Mouse (Mus musculus): ENCODE results near the gene Cyp2b19. TPM values are rescaled to one million over a fixed set of nuclear protein-coding genes. Genes with fewer than 3 reads are reported as not detected.

Cyp2b19 gene
- polyA plus RNA-seq (2016; fragmentation: Nextera tagmentation; extraction: Ambion mirVana) = not detected in 2 replicates

DNA sequence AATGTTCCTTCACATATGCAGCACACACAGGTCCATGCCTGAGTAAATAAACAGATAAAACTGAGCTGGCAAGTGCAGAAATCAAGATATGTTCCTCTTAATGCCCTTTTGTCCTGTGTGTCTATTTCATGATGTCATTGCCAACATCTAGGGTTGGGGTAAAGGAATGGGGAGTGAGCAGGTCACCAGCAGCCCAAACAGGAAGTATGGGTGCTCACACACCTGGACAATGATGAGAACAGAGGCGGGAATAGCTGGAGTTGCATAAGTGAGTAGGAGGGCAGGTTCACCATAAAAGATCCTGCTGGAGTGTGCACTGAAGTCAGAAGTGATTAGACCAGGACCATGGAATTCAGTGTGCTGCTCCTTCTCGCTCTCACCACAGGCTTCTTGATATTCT, at the start of gene Cyp2b19:
Cyp2b19 (plus strand) TSS at position 301 of the 400 bp plus-strand sequence.
- H3K27me3 ChIP-seq (ENCODE audit: low read depth, poor library complexity, severe bottlenecking) = no peaks in the 10 kb centered on the region
- WGBS = 66% methylated on average over 2 of the region's 2 CpGs

DNA sequence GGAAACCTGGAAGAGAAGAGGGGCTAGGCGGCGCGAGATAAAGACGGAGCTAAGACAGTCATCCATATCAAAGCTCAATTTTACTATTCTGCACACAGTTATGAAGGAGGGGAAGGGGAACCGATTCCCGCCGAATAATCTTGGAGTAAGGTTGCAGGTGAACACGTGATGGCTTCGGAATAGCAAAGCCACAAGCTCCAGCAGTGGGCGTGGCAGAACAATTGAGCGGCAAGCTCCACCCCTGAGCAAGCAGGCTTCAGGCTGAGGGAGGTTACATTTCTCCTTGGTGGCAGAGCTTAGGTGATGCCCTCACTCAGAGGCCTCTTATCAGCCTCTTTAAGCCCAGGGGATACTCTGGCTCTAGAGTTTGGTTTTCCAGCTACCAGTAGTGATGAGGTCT, 45.9 kb upstream of the Cyp2b19 start:
- Histone ChIP-seq H3K27me3 (ENCODE audit: low read depth, poor library complexity, severe bottlenecking) (no peaks in the 10 kb centered on the region), H3K36me3 (no peaks in the 10 kb centered on the region), H3K27ac (replicated peaks) (no peak overlapping the region), H3K4me1 (no peaks in the 10 kb centered on the region), H3K9me3 (replicated peaks) (peaks cover 8% of the 10 kb centered on the region), H3K4me3 (no peak overlapping the region)
- 87% methylated on average over 11 of the region's 11 CpGs for WGBS
- no peak for DNase-seq (ENCODE audit: low spot score)

More for the DNA sequence above, at the start of gene Cyp2b19:
- Histone ChIP-seq H3K4me1 (no peaks in the 10 kb centered on the region), H3K9me3 (replicated peaks) (peaks cover 25% of the 10 kb centered on the region), H3K36me3 (no peaks in the 10 kb centered on the region), H3K27ac (replicated peaks) (no peak within 1 kb of the TSS), H3K4me3 (no peak within 1 kb of the TSS)
- no peak for DNase-seq (ENCODE audit: low spot score)

DNA sequence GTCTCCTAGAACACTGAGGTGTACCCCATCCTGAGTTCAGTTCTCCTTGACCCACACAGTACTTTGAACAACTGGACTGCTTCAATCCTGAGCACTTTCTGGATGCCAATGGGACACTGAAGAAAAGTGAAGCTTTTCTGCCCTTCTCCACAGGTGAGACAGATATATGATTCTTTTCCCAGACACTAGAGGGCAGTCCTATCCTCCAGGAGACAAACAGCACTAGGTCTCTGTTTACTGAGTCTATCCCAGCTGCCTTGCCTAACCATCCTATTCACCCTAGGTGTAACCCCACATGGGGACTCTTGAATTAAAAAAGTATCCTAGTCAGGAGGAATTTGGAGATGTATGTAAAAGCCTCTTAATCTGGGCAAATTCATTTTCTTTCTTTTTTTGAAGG, 18.0 kb upstream of the Cyp2b19 start:
- no peak for DNase-seq (ENCODE audit: low spot score)
- H3K27me3 ChIP-seq (ENCODE audit: low read depth, poor library complexity, severe bottlenecking) = no peaks in the 10 kb centered on the region
- no peaks in the 10 kb centered on the region for H3K9me3 ChIP-seq (replicated peaks)
- H3K4me1 ChIP-seq = no peaks in the 10 kb centered on the region
- no peak overlapping the region for H3K27ac ChIP-seq (replicated peaks)
- no peaks in the 10 kb centered on the region for H3K36me3 ChIP-seq
- no peak overlapping the region for H3K4me3 ChIP-seq

GRCm38 (mm10) chr7:26743948-26744347, 13.0 kb upstream of the Cyp2b19 start:
- H3K27ac ChIP-seq (replicated peaks) = no peak overlapping the region
- H3K4me3 ChIP-seq = no peak overlapping the region
- no peak for DNase-seq (ENCODE audit: low spot score)
- no peaks in the 10 kb centered on the region for H3K27me3 ChIP-seq (ENCODE audit: low read depth, poor library complexity, severe bottlenecking)
- no peaks in the 10 kb centered on the region for H3K36me3 ChIP-seq
- no peaks in the 10 kb centered on the region for H3K4me1 ChIP-seq
- 88% methylated on average over 4 of the region's 4 CpGs for WGBS
- H3K9me3 ChIP-seq (replicated peaks) = no peaks in the 10 kb centered on the region

- Histone ChIP-seq H3K4me3 (no peak overlapping the region), H3K9me3 (replicated peaks) (no peaks in the 10 kb centered on the region), H3K27ac (replicated peaks) (no peak overlapping the region), H3K27me3 (ENCODE audit: low read depth, poor library complexity, severe bottlenecking) (no peaks in the 10 kb centered on the region), H3K4me1 (no peaks in the 10 kb centered on the region), H3K36me3 (no peaks in the 10 kb centered on the region)
- 71% methylated on average over 1 of the region's 1 CpGs for WGBS
- DNase-seq (ENCODE audit: low spot score) = no peak
Observed at GRCm38 (mm10) chr7:26745486-26745885, 11.5 kb upstream of the Cyp2b19 start.

GRCm38 (mm10) chr7:26767084-26767483, 10.1 kb downstream of the Cyp2b19 start:
- WGBS = 60% methylated on average over 1 of the region's 1 CpGs
- no peaks in the 10 kb centered on the region for H3K27me3 ChIP-seq (ENCODE audit: low read depth, poor library complexity, severe bottlenecking)
- no peak overlapping the region for H3K27ac ChIP-seq (replicated peaks)
- H3K4me1 ChIP-seq = no peaks in the 10 kb centered on the region
- DNase-seq (ENCODE audit: low spot score) = peak; percentile 13
- H3K4me3 ChIP-seq = no peak overlapping the region
- H3K9me3 ChIP-seq (replicated peaks) = 0 out of 2 replicates have a peak, but pooled peaks cover 3% of the 10 kb centered on the region
- no peaks in the 10 kb centered on the region for H3K36me3 ChIP-seq

DNA sequence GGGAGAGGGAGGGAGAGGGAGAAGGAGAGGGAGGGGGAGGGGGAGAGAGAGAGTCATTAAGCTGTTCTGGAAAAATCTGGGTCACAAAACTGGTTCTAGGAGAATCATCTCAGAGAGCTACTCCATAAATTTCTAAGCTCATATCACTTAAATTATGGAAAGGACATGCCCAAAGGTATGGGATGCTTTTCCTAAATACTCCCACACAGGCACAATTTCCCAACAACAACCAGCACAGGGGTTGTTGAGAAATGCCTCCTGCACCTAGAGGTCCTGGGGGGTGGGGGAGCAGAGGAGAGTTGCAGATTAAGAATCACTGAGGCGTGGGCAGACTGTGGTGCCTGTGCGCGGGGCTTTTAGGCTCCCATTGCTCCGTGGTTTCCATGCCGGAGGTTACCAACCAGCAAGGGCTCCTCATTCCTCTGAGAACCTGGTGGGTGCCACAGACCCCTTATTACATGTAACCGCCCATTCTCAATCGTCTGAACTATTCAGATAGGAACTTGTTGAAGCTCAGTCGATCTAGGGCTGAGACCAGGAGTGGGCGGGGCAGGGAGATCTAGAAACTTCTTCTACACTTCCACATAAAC, 13.0 kb downstream of the Cyp2b19 start:
- H3K36me3 ChIP-seq = no peaks in the 10 kb centered on the region
- no peak overlapping the region for H3K4me3 ChIP-seq
- H3K4me1 ChIP-seq = no peaks in the 10 kb centered on the region
- H3K9me3 ChIP-seq (replicated peaks) = 0 out of 2 replicates have a peak, but pooled peaks cover 3% of the 10 kb centered on the region
- H3K27me3 ChIP-seq (ENCODE audit: low read depth, poor library complexity, severe bottlenecking) = no peaks in the 10 kb centered on the region
- DNase-seq (ENCODE audit: low spot score) = no peak
- no peak overlapping the region for H3K27ac ChIP-seq (replicated peaks)
- 83% methylated on average over 9 of the region's 9 CpGs for WGBS

DNA sequence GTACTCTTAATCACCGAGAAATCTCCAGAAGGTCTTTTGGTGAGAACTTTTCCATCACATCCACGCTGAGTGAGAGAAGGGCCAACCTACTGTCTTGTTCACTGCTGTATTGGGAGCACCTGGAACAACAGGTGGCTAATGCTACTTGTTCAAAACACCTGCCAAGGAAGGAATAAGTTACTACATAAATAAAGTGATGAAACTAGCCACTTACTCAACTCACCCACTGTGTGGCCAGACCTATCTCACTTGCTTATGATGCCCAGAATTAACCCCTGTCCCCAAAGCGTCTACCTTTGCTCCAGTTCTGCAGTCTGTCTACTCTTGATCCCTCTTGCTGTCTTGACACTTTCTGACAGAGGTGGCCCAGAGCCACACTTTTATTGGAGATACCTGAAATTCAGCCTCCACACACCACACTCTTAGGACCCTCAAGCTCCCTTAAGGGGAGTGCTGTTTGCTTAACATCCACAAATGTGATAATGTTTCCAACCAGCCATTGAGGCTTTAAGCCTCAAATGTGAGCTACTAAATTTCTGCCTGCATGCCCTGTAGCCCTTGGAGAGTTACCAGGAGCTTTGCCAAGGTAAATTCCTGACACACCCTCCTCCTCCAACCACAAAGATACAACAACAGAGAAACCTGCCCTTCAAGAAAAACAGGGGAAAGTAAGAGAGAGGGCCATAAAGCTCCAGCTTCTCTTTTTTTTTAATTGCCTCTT, 16.1 kb downstream of the Cyp2b19 start:
- 84% methylated on average over 3 of the region's 3 CpGs for WGBS
- Histone ChIP-seq H3K4me3 (no peak overlapping the region), H3K27me3 (ENCODE audit: low read depth, poor library complexity, severe bottlenecking) (no peaks in the 10 kb centered on the region), H3K27ac (replicated peaks) (no peak overlapping the region), H3K9me3 (replicated peaks) (0 out of 2 replicates have a peak, but pooled peaks cover 3% of the 10 kb centered on the region), H3K36me3 (no peaks in the 10 kb centered on the region), H3K4me1 (no peaks in the 10 kb centered on the region)
- DNase-seq (ENCODE audit: low spot score) = no peak

- Histone ChIP-seq H3K27ac (replicated peaks) (no peak overlapping the region), H3K27me3 (ENCODE audit: low read depth, poor library complexity, severe bottlenecking) (no peaks in the 10 kb centered on the region), H3K36me3 (no peaks in the 10 kb centered on the region), H3K4me3 (no peak overlapping the region), H3K4me1 (peaks cover 5% of the 10 kb centered on the region), H3K9me3 (replicated peaks) (no peaks in the 10 kb centered on the region)
- no peak for DNase-seq (ENCODE audit: low spot score)
- whole genome bisulfite sequencing = 10% methylated on average over 6 of the region's 6 CpGs
Observed at GRCm38 (mm10) chr7:26775866-26776265, 18.9 kb downstream of the Cyp2b19 start.

- no peak for DNase-seq (ENCODE audit: low spot score)
- H3K27ac ChIP-seq (replicated peaks) = no peak overlapping the region
- H3K4me3 ChIP-seq = no peak overlapping the region
- no peaks in the 10 kb centered on the region for H3K36me3 ChIP-seq
- no peaks in the 10 kb centered on the region for H3K27me3 ChIP-seq (ENCODE audit: low read depth, poor library complexity, severe bottlenecking)
- H3K4me1 ChIP-seq = peaks cover 18% of the 10 kb centered on the region
- 67% methylated on average over 2 of the region's 2 CpGs for WGBS
- no peaks in the 10 kb centered on the region for H3K9me3 ChIP-seq (replicated peaks)
Observed at GRCm38 (mm10) chr7:26777806-26778205, 20.9 kb downstream of the Cyp2b19 start.

- H3K27me3 ChIP-seq (ENCODE audit: low read depth, poor library complexity, severe bottlenecking) = no peaks in the 10 kb centered on the region
- H3K4me1 ChIP-seq = peaks cover 18% of the 10 kb centered on the region
- WGBS = 41% methylated on average over 6 of the region's 6 CpGs
- no peaks in the 10 kb centered on the region for H3K9me3 ChIP-seq (replicated peaks)
- H3K4me3 ChIP-seq = no peak overlapping the region
- no peak overlapping the region for H3K27ac ChIP-seq (replicated peaks)
- peak; percentile 70 for DNase-seq (ENCODE audit: low spot score)
- H3K36me3 ChIP-seq = no peaks in the 10 kb centered on the region
Observed at GRCm38 (mm10) chr7:26778474-26778873, 21.5 kb downstream of the Cyp2b19 start.

DNA sequence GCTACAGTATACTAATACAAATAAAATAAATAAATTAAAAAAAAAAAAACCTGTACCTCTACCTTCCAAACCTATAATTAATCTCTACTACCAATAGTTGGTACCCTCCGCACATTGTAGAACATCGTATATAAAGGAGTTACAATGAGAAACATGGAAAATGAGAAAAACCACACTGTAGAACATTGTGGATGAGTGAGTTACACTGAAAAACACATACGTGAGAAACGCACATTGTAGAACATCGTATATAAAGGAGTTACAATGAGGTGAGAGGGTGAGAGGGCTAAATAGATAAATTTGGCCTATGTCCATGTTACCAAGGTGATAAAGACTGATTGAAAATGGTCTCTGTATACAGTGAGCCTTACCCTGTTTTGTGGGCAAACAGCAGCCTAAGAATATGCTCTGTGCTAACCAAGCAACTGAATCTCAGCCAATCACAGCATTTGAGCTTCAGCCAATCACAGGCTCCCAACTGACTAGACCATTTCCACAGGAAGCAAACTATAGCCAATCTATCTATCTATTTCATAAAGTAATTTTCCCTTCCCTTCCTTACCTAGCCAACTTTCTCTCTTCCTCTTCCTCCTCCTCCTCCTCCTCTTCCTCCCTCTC, 23.0 kb downstream of the Cyp2b19 start:
- peaks cover 18% of the 10 kb centered on the region for H3K4me1 ChIP-seq
- no peaks in the 10 kb centered on the region for H3K27me3 ChIP-seq (ENCODE audit: low read depth, poor library complexity, severe bottlenecking)
- H3K36me3 ChIP-seq = no peaks in the 10 kb centered on the region
- no peaks in the 10 kb centered on the region for H3K9me3 ChIP-seq (replicated peaks)
- WGBS = 78% methylated on average over 5 of the region's 5 CpGs
- H3K4me3 ChIP-seq = no peak overlapping the region
- no peak for DNase-seq (ENCODE audit: low spot score)
- H3K27ac ChIP-seq (replicated peaks) = no peak overlapping the region

- 5% methylated on average over 11 of the region's 11 CpGs for WGBS
- Histone ChIP-seq H3K9me3 (replicated peaks) (no peaks in the 10 kb centered on the region), H3K36me3 (no peaks in the 10 kb centered on the region), H3K27me3 (ENCODE audit: low read depth, poor library complexity, severe bottlenecking) (no peaks in the 10 kb centered on the region), H3K27ac (replicated peaks) (no peak overlapping the region), H3K4me3 (peak overlapping the region; percentile 29), H3K4me1 (peaks cover 18% of the 10 kb centered on the region)
- DNase-seq (ENCODE audit: low spot score) = peak; percentile 66
Observed at GRCm38 (mm10) chr7:26780510-26780909, 23.6 kb downstream of the Cyp2b19 start.

All from midbrain, embryonic 10.5 days (tissue).